Mouse (Mus musculus) forebrain, embryonic 15.5 days (tissue): ENCODE results near the gene Rbfox1. TPM values are rescaled to one million over a fixed set of nuclear protein-coding genes. Genes with fewer than 3 reads are reported as not detected.

Source experiments
- ATAC-seq: fragments of 200-750 bp; cut with Nextera tagmentation; replicated peaks from 2 replicates; pipeline ENCODE4 v1.8.0; 2017; ENCODE audit warnings: mild to moderate bottlenecking, moderate TSS enrichment, moderate library complexity
- H3K27ac ChIP-seq: fragments of 300-500 bp; sonication (generic); replicated peaks from 2 replicates; pipeline ENCODE4 v1.5.1; 2015; ENCODE audit warnings: mild to moderate bottlenecking, inconsistent platforms
- H3K27me3 ChIP-seq: fragments of 300-500 bp; sonication (generic); 2 replicates; pipeline ENCODE4 v1.6.1; 2015; ENCODE audit warnings: inconsistent platforms
- H3K36me3 ChIP-seq: fragments of 300-500 bp; sonication (generic); 2 replicates; pipeline ENCODE4 v1.6.1; 2015; ENCODE audit warnings: mild to moderate bottlenecking, inconsistent platforms
- H3K4me1 ChIP-seq: fragments of 300-500 bp; sonication (generic); 2 replicates; pipeline ENCODE4 v1.6.1; 2015; ENCODE audit warnings: inconsistent platforms
- H3K4me2 ChIP-seq: fragments of 300-500 bp; sonication (generic); replicated peaks from 2 replicates; pipeline ENCODE4 v1.6.1; 2015; ENCODE audit warnings: mild to moderate bottlenecking, inconsistent platforms
- H3K4me3 ChIP-seq: fragments of 300-500 bp; sonication (generic); 2 replicates; pipeline ENCODE4 v1.5.1; 2015; ENCODE audit warnings: mild to moderate bottlenecking, inconsistent platforms
- H3K9ac ChIP-seq: fragments of 300-500 bp; sonication (generic); replicated peaks from 2 replicates; pipeline ENCODE4 v1.6.1; 2015; ENCODE audit warnings: mild to moderate bottlenecking, inconsistent platforms
- H3K9me3 ChIP-seq: fragments of 300-500 bp; sonication (generic); 2 replicates; pipeline ENCODE4 v1.6.1; 2016; ENCODE audit warnings: inconsistent platforms
- WGBS: fragments of 180-500 bp; shearing (Covaris S2); methylation state at CpG from one replicate; pipeline ENCODE4 v1.1.7; 2015; ENCODE audit warnings: mixed read lengths; 5-methylcytosine and 5-hydroxymethylcytosine counted together
- polyA plus RNA-seq: library from polyadenylated mRNA; unstranded; fragments of >200 nt; fragmentation: Nextera tagmentation; extraction: Ambion mirVana; gene quantifications from 2 replicates; pipeline ENCODE4 v1.2.1, GENCODE M21; 2015

The Rbfox1 gene
- polyA plus RNA-seq, 1 experiment from 2014 or later: 173 TPM

- no peaks in the 10 kb centered on the region for H3K9me3 ChIP-seq
- 0 out of 2 replicates have a peak, but pooled peaks cover 7% of the 10 kb centered on the region for H3K4me1 ChIP-seq
- H3K9ac ChIP-seq: no peak overlapping the region
- H3K27me3 ChIP-seq: no peaks in the 10 kb centered on the region
- no peak overlapping the region for H3K4me2 ChIP-seq
- no peak for ATAC-seq
- H3K27ac ChIP-seq: no peak overlapping the region
- H3K36me3 ChIP-seq: no peaks in the 10 kb centered on the region
- 46% methylated on average over 2 of the region's 2 CpGs for WGBS
- no peak overlapping the region for H3K4me3 ChIP-seq
Measured at GRCm38 (mm10) chr16:7097071-7097470, 1211.9 kb downstream of the Rbfox1 start.

- no peak overlapping the region for H3K4me3 ChIP-seq
- ATAC-seq: no peak
- 84% methylated on average over 8 of the region's 8 CpGs for WGBS
Measured at GRCm38 (mm10) chr16:7097951-7098710, 1213.0 kb downstream of the Rbfox1 start.

GRCm38 (mm10) chr16:7099506-7100300, 1214.5 kb downstream of the Rbfox1 start:
- WGBS: 73% methylated on average over 11 of the region's 11 CpGs
- peak overlapping the region; percentile 33; the same call in 1 of the 2 replicates for H3K27ac ChIP-seq
- no peaks in the 10 kb centered on the region for H3K36me3 ChIP-seq
- ATAC-seq: no peak
- H3K4me2 ChIP-seq: no peak overlapping the region
- no peak overlapping the region for H3K4me3 ChIP-seq
- H3K9ac ChIP-seq: no peak overlapping the region
- H3K9me3 ChIP-seq: no peaks in the 10 kb centered on the region
- H3K27me3 ChIP-seq: no peaks in the 10 kb centered on the region
- H3K4me1 ChIP-seq: 0 out of 2 replicates have a peak, but pooled peaks cover 7% of the 10 kb centered on the region

More at GRCm38 (mm10) chr16:7097951-7098710, 1213.0 kb downstream of the Rbfox1 start:
- Histone ChIP-seq H3K4me2 (no peak overlapping the region), H3K27ac (no peak overlapping the region), H3K4me1 (0 out of 2 replicates have a peak, but pooled peaks cover 7% of the 10 kb centered on the region), H3K9ac (no peak overlapping the region), H3K9me3 (no peaks in the 10 kb centered on the region), H3K36me3 (no peaks in the 10 kb centered on the region), H3K27me3 (no peaks in the 10 kb centered on the region)

GRCm38 (mm10) chr16:7102486-7102885, 1217.3 kb downstream of the Rbfox1 start:
- Histone ChIP-seq H3K27me3 (no peaks in the 10 kb centered on the region), H3K36me3 (no peaks in the 10 kb centered on the region), H3K4me3 (no peak overlapping the region), H3K27ac (no peak overlapping the region), H3K9me3 (no peaks in the 10 kb centered on the region), H3K4me1 (peaks cover 14% of the 10 kb centered on the region; the same call in 1 of the 2 replicates), H3K4me2 (no peak overlapping the region), H3K9ac (no peak overlapping the region)
- 81% methylated on average over 1 of the region's 1 CpGs for WGBS
- no peak for ATAC-seq

GRCm38 (mm10) chr16:7103301-7103700, 1218.1 kb downstream of the Rbfox1 start:
- no peak for ATAC-seq
- no peak overlapping the region for H3K9ac ChIP-seq
- no peak overlapping the region for H3K4me3 ChIP-seq
- peaks cover 14% of the 10 kb centered on the region; the same call in 1 of the 2 replicates for H3K4me1 ChIP-seq
- 81% methylated on average over 5 of the region's 5 CpGs for WGBS
- H3K36me3 ChIP-seq: no peaks in the 10 kb centered on the region
- no peak overlapping the region for H3K4me2 ChIP-seq
- no peak overlapping the region for H3K27ac ChIP-seq
- H3K9me3 ChIP-seq: no peaks in the 10 kb centered on the region
- H3K27me3 ChIP-seq: no peaks in the 10 kb centered on the region

- peaks cover 6% of the 10 kb centered on the region; the same call in 1 of the 2 replicates for H3K4me1 ChIP-seq
- H3K36me3 ChIP-seq: no peaks in the 10 kb centered on the region
- no peaks in the 10 kb centered on the region for H3K9me3 ChIP-seq
- no peak overlapping the region for H3K4me3 ChIP-seq
- H3K27me3 ChIP-seq: no peaks in the 10 kb centered on the region
- whole genome bisulfite sequencing: 30% methylated on average over 5 of the region's 5 CpGs
- H3K4me2 ChIP-seq: no peak overlapping the region
- ATAC-seq: peak; percentile 89
- H3K9ac ChIP-seq: no peak overlapping the region
- H3K27ac ChIP-seq: peak overlapping the region; percentile 60; the same call in 1 of the 2 replicates
Measured at GRCm38 (mm10) chr16:7106450-7107015, 1221.4 kb downstream of the Rbfox1 start.

GRCm38 (mm10) chr16:7115945-7116344, 1230.8 kb downstream of the Rbfox1 start:
- Histone ChIP-seq H3K4me1 (no peaks in the 10 kb centered on the region), H3K9me3 (no peaks in the 10 kb centered on the region), H3K9ac (no peak overlapping the region), H3K4me3 (no peak overlapping the region), H3K27ac (no peak overlapping the region), H3K36me3 (no peaks in the 10 kb centered on the region), H3K27me3 (no peaks in the 10 kb centered on the region), H3K4me2 (no peak overlapping the region)
- ATAC-seq: no peak
- WGBS: 89% methylated on average over 3 of the region's 3 CpGs

GRCm38 (mm10) chr16:7129591-7129990, 1244.4 kb downstream of the Rbfox1 start:
- Histone ChIP-seq H3K9ac (no peak overlapping the region), H3K4me1 (no peaks in the 10 kb centered on the region), H3K27me3 (no peaks in the 10 kb centered on the region), H3K36me3 (no peaks in the 10 kb centered on the region), H3K4me2 (no peak overlapping the region), H3K27ac (no peak overlapping the region), H3K4me3 (no peak overlapping the region), H3K9me3 (no peaks in the 10 kb centered on the region)
- no peak for ATAC-seq
- WGBS: 96% methylated on average over 5 of the region's 5 CpGs

- WGBS: 75% methylated on average over 1 of the region's 1 CpGs
- ATAC-seq: no peak
- Histone ChIP-seq H3K27ac (no peak overlapping the region), H3K4me3 (no peak overlapping the region), H3K27me3 (no peaks in the 10 kb centered on the region), H3K4me2 (no peak overlapping the region), H3K9me3 (no peaks in the 10 kb centered on the region), H3K4me1 (no peaks in the 10 kb centered on the region), H3K36me3 (no peaks in the 10 kb centered on the region), H3K9ac (no peak overlapping the region)
Measured at GRCm38 (mm10) chr16:7132434-7132833, 1247.3 kb downstream of the Rbfox1 start.

GRCm38 (mm10) chr16:7136971-7137370, 1251.8 kb downstream of the Rbfox1 start:
- Histone ChIP-seq H3K36me3 (no peaks in the 10 kb centered on the region), H3K27ac (no peak overlapping the region), H3K27me3 (no peaks in the 10 kb centered on the region), H3K4me2 (no peak overlapping the region), H3K9ac (no peak overlapping the region), H3K4me3 (no peak overlapping the region), H3K9me3 (no peaks in the 10 kb centered on the region), H3K4me1 (peaks cover 6% of the 10 kb centered on the region; the same call in 1 of the 2 replicates)
- no peak for ATAC-seq
- WGBS: 51% methylated on average over 1 of the region's 1 CpGs

GRCm38 (mm10) chr16:7139480-7139879, 1254.3 kb downstream of the Rbfox1 start:
- Histone ChIP-seq H3K9me3 (no peaks in the 10 kb centered on the region), H3K4me1 (peaks cover 6% of the 10 kb centered on the region; the same call in 1 of the 2 replicates), H3K4me3 (no peak overlapping the region), H3K27me3 (no peaks in the 10 kb centered on the region), H3K9ac (no peak overlapping the region), H3K27ac (no peak overlapping the region), H3K4me2 (no peak overlapping the region), H3K36me3 (no peaks in the 10 kb centered on the region)
- no peak for ATAC-seq
- WGBS: 86% methylated on average over 2 of the region's 2 CpGs

- Histone ChIP-seq H3K4me2 (no peak overlapping the region), H3K4me3 (no peak overlapping the region), H3K4me1 (peaks cover 14% of the 10 kb centered on the region), H3K27me3 (no peaks in the 10 kb centered on the region), H3K9ac (no peak overlapping the region), H3K36me3 (no peaks in the 10 kb centered on the region), H3K9me3 (no peaks in the 10 kb centered on the region), H3K27ac (0 out of 2 replicates have a peak overlapping the region, but pooled peaks have one; percentile 15)
- WGBS: 47% methylated on average over 8 of the region's 8 CpGs
- ATAC-seq: no peak
Measured at GRCm38 (mm10) chr16:7140909-7141308, 1255.8 kb downstream of the Rbfox1 start.
